Mouse (Mus musculus): ENCODE data around the gene Vil1. TPM values are rescaled to one million over a fixed set of nuclear protein-coding genes. Genes with fewer than 3 reads are reported as not detected.

Vil1 gene
- polyA plus RNA-seq, 1 experiment from 2014 or later: 5.9 TPM

DNA sequence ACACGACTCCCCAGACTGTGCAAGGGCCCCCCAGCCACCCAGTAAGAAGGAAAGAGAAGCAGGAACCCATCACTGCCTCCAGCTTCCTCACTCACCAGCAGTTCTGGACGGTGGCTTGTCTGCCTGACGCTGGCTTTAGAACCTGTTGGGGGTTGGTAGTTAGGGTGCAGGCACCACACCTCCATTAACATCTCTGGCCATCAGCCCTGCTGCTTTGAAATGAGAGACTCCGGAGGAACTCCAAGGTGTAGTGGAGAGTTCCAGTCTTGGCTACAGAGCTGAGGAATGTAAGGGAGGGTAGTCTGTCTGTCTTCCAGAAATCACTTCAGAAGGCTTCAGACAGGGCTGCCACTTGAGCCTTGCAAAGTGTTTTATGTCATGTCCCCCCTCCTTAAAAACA lies 39.1 kb upstream of the Vil1 start:
- Histone ChIP-seq H3K4me3 (ENCODE audit: low read depth, low read length) (no peak overlapping the region), H3K27me3 (ENCODE audit: control insufficient read depth, insufficient read depth, low read length) (no peaks in the 10 kb centered on the region), H3K36me3 (ENCODE audit: control insufficient read depth, insufficient read depth, low read length) (no peaks in the 10 kb centered on the region), H3K4me2 (replicated peaks; ENCODE audit: low read depth, low read length) (no peak overlapping the region), H3K27ac (ENCODE audit: low read length) (no peak overlapping the region), H3K9me3 (ENCODE audit: control insufficient read depth, low read depth, low read length) (no peaks in the 10 kb centered on the region), H3K9ac (replicated peaks; ENCODE audit: low read depth, low read length) (no peak overlapping the region), H3K4me1 (ENCODE audit: control insufficient read depth, insufficient read depth, low read length) (no peaks in the 10 kb centered on the region)
- 33% methylated on average over 4 of the region's 4 CpGs for WGBS
- ATAC-seq (ENCODE audit: insufficient number of reproducible peaks, insufficient read depth, low FRiP score, low read depth): no peak

DNA sequence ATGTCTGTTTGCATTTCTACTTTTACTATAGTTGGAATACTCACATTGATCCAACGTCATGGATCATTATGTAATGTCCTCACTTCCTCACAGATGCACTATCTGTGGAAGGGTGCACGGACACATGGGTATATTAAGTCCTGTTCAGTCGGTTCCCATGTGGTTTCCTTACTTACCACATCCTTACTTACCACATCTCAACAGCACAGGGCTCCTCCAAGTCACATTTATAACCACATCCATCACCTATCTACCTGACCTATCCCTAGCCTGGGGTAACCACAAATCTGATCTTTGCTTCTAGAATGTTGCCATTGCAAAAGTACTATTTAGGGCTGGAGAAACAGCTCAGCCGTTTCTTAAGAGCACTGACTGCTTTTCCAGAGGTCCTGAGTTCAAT lies 35.8 kb upstream of the Vil1 start:
- Histone ChIP-seq H3K36me3 (ENCODE audit: control insufficient read depth, insufficient read depth, low read length) (no peaks in the 10 kb centered on the region), H3K4me1 (ENCODE audit: control insufficient read depth, insufficient read depth, low read length) (no peaks in the 10 kb centered on the region), H3K4me3 (ENCODE audit: low read depth, low read length) (no peak overlapping the region), H3K9ac (replicated peaks; ENCODE audit: low read depth, low read length) (no peak overlapping the region), H3K9me3 (ENCODE audit: control insufficient read depth, low read depth, low read length) (no peaks in the 10 kb centered on the region), H3K4me2 (replicated peaks; ENCODE audit: low read depth, low read length) (no peak overlapping the region), H3K27ac (ENCODE audit: low read length) (no peak overlapping the region), H3K27me3 (ENCODE audit: control insufficient read depth, insufficient read depth, low read length) (no peaks in the 10 kb centered on the region)
- ATAC-seq (ENCODE audit: insufficient number of reproducible peaks, insufficient read depth, low FRiP score, low read depth): no peak
- 73% methylated on average over 4 of the region's 4 CpGs for WGBS

DNA sequence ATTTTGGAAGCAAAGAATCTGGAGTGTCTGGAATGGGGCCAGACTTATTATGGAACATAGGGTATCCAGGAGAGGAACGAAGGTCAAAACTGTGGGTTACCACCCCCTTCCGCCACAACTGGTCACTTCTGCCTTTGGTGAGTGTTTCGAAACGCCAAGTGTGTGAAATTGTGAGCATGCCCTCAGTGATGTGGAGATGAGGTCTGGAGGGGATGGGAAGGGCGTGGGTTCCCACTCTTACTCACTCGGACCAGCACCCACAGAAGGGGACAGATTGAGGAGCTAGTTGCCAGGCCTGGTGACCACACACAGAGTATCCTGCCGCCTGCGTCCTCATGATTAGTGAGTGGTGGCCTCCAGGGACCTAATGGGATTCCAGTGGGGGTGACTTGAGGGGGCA lies 34.2 kb upstream of the Vil1 start, which contains the start of gene Slc11a1:
Slc11a1 (plus strand) TSS at position 216 of the 400 bp plus-strand sequence.
- WGBS: 62% methylated on average over 8 of the region's 8 CpGs
- H3K9me3 ChIP-seq (ENCODE audit: control insufficient read depth, low read depth, low read length): no peaks in the 10 kb centered on the region
- no peaks in the 10 kb centered on the region for H3K4me1 ChIP-seq (ENCODE audit: control insufficient read depth, insufficient read depth, low read length)
- no peaks in the 10 kb centered on the region for H3K27me3 ChIP-seq (ENCODE audit: control insufficient read depth, insufficient read depth, low read length)
- no peak within 1 kb of the TSS for H3K4me2 ChIP-seq (replicated peaks; ENCODE audit: low read depth, low read length)
- H3K36me3 ChIP-seq (ENCODE audit: control insufficient read depth, insufficient read depth, low read length): no peaks in the 10 kb centered on the region
- H3K4me3 ChIP-seq (ENCODE audit: low read depth, low read length): no peak within 1 kb of the TSS
- no peak within 1 kb of the TSS for H3K9ac ChIP-seq (replicated peaks; ENCODE audit: low read depth, low read length)
- ATAC-seq (ENCODE audit: insufficient number of reproducible peaks, insufficient read depth, low FRiP score, low read depth): no peak
- H3K27ac ChIP-seq (ENCODE audit: low read length): no peak within 1 kb of the TSS

DNA sequence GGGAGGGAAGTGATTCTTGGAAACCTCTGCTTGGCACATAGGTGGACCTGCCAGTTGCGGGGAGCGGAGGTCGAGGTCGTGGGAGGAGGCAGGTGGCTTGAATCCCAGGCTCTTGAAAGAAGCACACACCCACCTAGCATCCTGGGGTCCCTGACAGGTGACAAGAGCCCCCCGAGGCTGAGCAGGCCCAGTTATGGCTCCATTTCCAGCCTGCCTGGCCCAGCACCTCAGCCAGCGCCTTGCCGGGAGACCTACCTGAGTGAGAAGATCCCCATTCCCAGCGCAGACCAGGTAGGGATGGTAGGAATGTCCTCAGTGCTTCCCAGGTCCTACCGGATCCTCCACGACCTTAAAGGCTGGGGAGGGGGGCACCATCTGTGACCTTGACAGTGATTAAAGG lies 33.6 kb upstream of the Vil1 start:
- Histone ChIP-seq H3K4me1 (ENCODE audit: control insufficient read depth, insufficient read depth, low read length) (no peaks in the 10 kb centered on the region), H3K4me2 (replicated peaks; ENCODE audit: low read depth, low read length) (no peak overlapping the region), H3K9me3 (ENCODE audit: control insufficient read depth, low read depth, low read length) (no peaks in the 10 kb centered on the region), H3K27me3 (ENCODE audit: control insufficient read depth, insufficient read depth, low read length) (no peaks in the 10 kb centered on the region), H3K9ac (replicated peaks; ENCODE audit: low read depth, low read length) (no peak overlapping the region), H3K4me3 (ENCODE audit: low read depth, low read length) (no peak overlapping the region), H3K27ac (ENCODE audit: low read length) (no peak overlapping the region), H3K36me3 (ENCODE audit: control insufficient read depth, insufficient read depth, low read length) (no peaks in the 10 kb centered on the region)
- no peak for ATAC-seq (ENCODE audit: insufficient number of reproducible peaks, insufficient read depth, low FRiP score, low read depth)
- WGBS: 64% methylated on average over 10 of the region's 10 CpGs

DNA sequence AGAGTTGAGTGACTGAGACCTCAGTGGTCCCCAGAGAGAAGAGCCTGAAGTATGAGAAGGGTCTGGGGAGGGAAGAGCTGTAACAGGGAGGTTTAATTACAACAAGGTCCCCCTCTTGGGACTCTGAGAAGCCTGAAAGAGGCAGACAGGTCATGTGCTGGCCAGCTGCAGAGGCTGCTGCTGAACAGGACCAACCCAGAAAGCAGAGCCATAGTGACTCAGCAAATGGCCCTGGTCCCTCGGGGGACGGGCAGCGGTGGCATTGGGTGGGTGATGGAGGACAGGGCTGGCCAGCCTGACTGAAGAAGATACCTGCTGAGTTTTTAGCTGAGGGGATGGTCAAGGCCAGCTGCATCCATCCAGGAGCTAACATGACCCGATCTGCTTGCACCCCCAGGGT lies 32.8 kb upstream of the Vil1 start:
- Histone ChIP-seq H3K36me3 (ENCODE audit: control insufficient read depth, insufficient read depth, low read length) (no peaks in the 10 kb centered on the region), H3K4me3 (ENCODE audit: low read depth, low read length) (no peak overlapping the region), H3K4me1 (ENCODE audit: control insufficient read depth, insufficient read depth, low read length) (no peaks in the 10 kb centered on the region), H3K27ac (ENCODE audit: low read length) (no peak overlapping the region), H3K9ac (replicated peaks; ENCODE audit: low read depth, low read length) (no peak overlapping the region), H3K27me3 (ENCODE audit: control insufficient read depth, insufficient read depth, low read length) (no peaks in the 10 kb centered on the region), H3K9me3 (ENCODE audit: control insufficient read depth, low read depth, low read length) (no peaks in the 10 kb centered on the region), H3K4me2 (replicated peaks; ENCODE audit: low read depth, low read length) (no peak overlapping the region)
- 82% methylated on average over 4 of the region's 4 CpGs for WGBS
- no peak for ATAC-seq (ENCODE audit: insufficient number of reproducible peaks, insufficient read depth, low FRiP score, low read depth)

DNA sequence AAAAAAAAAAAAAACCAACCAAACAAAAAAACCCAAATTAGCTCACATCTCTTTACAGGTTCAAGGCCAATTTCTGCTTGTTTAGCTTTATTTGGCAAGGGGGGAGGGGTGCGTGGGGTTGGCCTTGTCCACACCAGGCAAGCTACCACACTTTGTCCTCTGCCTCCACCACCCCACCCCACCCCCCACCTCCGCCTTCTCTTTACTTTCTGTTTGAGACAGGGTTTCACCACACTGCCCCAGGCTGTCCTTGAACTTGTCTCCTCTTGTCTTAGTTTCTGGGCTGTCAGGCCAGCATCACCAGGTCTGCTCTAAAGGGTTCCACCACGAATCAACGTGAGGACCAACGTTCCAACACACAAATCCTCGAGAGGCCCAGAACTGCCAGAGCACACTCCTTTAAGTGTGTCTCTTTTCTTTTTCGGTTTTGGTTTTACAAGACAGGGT lies 30.1 kb upstream of the Vil1 start:
- H3K9ac ChIP-seq (replicated peaks; ENCODE audit: low read depth, low read length): no peak overlapping the region
- H3K4me2 ChIP-seq (replicated peaks; ENCODE audit: low read depth, low read length): no peak overlapping the region
- no peak overlapping the region for H3K4me3 ChIP-seq (ENCODE audit: low read depth, low read length)
- H3K36me3 ChIP-seq (ENCODE audit: control insufficient read depth, insufficient read depth, low read length): no peaks in the 10 kb centered on the region
- no peak for ATAC-seq (ENCODE audit: insufficient number of reproducible peaks, insufficient read depth, low FRiP score, low read depth)
- WGBS: 84% methylated on average over 7 of the region's 7 CpGs
- no peaks in the 10 kb centered on the region for H3K4me1 ChIP-seq (ENCODE audit: control insufficient read depth, insufficient read depth, low read length)
- no peaks in the 10 kb centered on the region for H3K9me3 ChIP-seq (ENCODE audit: control insufficient read depth, low read depth, low read length)
- H3K27ac ChIP-seq (ENCODE audit: low read length): no peak overlapping the region
- no peaks in the 10 kb centered on the region for H3K27me3 ChIP-seq (ENCODE audit: control insufficient read depth, insufficient read depth, low read length)

DNA sequence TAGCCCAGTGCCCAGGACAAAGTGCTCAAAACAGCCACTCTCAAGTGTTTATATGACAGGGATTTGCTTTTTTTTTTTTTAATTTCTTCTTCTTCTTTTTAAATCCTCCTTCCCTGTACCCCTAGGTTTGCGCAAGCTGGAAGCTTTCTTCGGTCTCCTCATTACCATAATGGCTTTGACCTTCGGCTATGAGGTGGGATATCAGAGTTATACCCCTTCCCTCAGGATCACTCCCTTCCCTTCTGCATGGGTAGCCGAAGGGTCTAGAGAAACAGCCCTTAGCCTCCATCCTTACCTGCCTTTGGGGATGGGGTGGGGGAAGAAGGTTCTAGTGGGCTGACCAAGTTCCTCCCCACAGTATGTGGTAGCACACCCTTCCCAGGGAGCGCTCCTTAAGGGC lies 28.7 kb upstream of the Vil1 start:
- Histone ChIP-seq H3K4me3 (ENCODE audit: low read depth, low read length) (no peak overlapping the region), H3K36me3 (ENCODE audit: control insufficient read depth, insufficient read depth, low read length) (no peaks in the 10 kb centered on the region), H3K4me1 (ENCODE audit: control insufficient read depth, insufficient read depth, low read length) (no peaks in the 10 kb centered on the region), H3K9me3 (ENCODE audit: control insufficient read depth, low read depth, low read length) (no peaks in the 10 kb centered on the region), H3K4me2 (replicated peaks; ENCODE audit: low read depth, low read length) (no peak overlapping the region), H3K9ac (replicated peaks; ENCODE audit: low read depth, low read length) (no peak overlapping the region), H3K27me3 (ENCODE audit: control insufficient read depth, insufficient read depth, low read length) (no peaks in the 10 kb centered on the region), H3K27ac (ENCODE audit: low read length) (no peak overlapping the region)
- WGBS: 87% methylated on average over 5 of the region's 5 CpGs
- no peak for ATAC-seq (ENCODE audit: insufficient number of reproducible peaks, insufficient read depth, low FRiP score, low read depth)

DNA sequence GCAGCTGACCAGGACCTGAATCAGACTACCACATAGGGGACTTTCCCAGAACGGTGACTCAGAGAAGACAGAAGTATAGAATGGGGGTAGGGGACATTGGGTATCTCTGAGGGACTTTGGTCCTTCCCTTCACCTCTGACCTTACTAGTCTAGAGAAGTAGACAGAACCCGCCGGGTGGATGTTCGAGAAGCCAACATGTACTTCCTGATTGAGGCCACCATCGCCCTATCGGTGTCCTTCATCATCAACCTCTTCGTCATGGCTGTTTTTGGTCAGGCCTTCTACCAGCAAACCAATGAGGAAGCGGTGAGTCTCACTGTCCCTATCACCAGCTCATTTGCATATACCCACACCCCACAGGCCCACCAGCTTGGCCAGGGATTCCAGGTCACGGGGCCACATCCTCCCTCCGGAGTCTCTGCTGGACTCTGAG lies 27.6 kb upstream of the Vil1 start:
- Histone ChIP-seq H3K9me3 (ENCODE audit: control insufficient read depth, low read depth, low read length) (no peaks in the 10 kb centered on the region), H3K4me2 (replicated peaks; ENCODE audit: low read depth, low read length) (no peak overlapping the region), H3K4me3 (ENCODE audit: low read depth, low read length) (no peak overlapping the region), H3K9ac (replicated peaks; ENCODE audit: low read depth, low read length) (no peak overlapping the region), H3K27ac (ENCODE audit: low read length) (no peak overlapping the region), H3K4me1 (ENCODE audit: control insufficient read depth, insufficient read depth, low read length) (no peaks in the 10 kb centered on the region), H3K27me3 (ENCODE audit: control insufficient read depth, insufficient read depth, low read length) (no peaks in the 10 kb centered on the region), H3K36me3 (ENCODE audit: control insufficient read depth, insufficient read depth, low read length) (no peaks in the 10 kb centered on the region)
- ATAC-seq (ENCODE audit: insufficient number of reproducible peaks, insufficient read depth, low FRiP score, low read depth): no peak
- WGBS: 87% methylated on average over 10 of the region's 10 CpGs

DNA sequence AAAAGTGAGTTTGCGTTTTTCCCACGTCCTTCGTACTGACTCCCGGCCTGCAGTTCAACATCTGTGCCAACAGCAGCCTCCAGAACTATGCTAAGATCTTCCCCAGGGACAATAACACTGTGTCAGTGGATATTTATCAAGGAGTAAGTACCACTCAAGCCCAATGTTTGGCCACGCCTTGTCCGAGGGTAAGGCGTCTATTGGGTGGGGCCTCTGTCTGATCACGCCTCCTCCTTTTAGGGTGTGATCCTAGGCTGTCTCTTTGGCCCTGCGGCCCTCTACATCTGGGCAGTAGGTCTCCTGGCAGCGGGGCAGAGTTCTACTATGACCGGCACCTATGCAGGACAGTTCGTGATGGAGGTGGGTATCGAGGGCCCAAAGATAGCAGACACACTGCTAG lies 25.8 kb upstream of the Vil1 start:
- no peak overlapping the region for H3K27ac ChIP-seq (ENCODE audit: low read length)
- no peaks in the 10 kb centered on the region for H3K9me3 ChIP-seq (ENCODE audit: control insufficient read depth, low read depth, low read length)
- WGBS: 82% methylated on average over 13 of the region's 13 CpGs
- H3K4me1 ChIP-seq (ENCODE audit: control insufficient read depth, insufficient read depth, low read length): peaks cover 10% of the 10 kb centered on the region; the same call in 1 of the 2 replicates
- H3K4me3 ChIP-seq (ENCODE audit: low read depth, low read length): no peak overlapping the region
- ATAC-seq (ENCODE audit: insufficient number of reproducible peaks, insufficient read depth, low FRiP score, low read depth): no peak
- no peaks in the 10 kb centered on the region for H3K36me3 ChIP-seq (ENCODE audit: control insufficient read depth, insufficient read depth, low read length)
- no peak overlapping the region for H3K9ac ChIP-seq (replicated peaks; ENCODE audit: low read depth, low read length)
- no peaks in the 10 kb centered on the region for H3K27me3 ChIP-seq (ENCODE audit: control insufficient read depth, insufficient read depth, low read length)
- H3K4me2 ChIP-seq (replicated peaks; ENCODE audit: low read depth, low read length): no peak overlapping the region
